Mouse (Mus musculus): ENCODE results near the gene Fam92b.

Fam92b gene

GRCm38 (mm10) chr8:120152636-120153035, 24.6 kb downstream of the Fam92b start:
- DNase-seq (ENCODE audit: low spot score): no peak

- DNase-seq (ENCODE audit: low spot score): no peak
These were observed 26.1 kb downstream of the Fam92b start for GRCm38 (mm10) chr8:120151151-120151550.

DNA sequence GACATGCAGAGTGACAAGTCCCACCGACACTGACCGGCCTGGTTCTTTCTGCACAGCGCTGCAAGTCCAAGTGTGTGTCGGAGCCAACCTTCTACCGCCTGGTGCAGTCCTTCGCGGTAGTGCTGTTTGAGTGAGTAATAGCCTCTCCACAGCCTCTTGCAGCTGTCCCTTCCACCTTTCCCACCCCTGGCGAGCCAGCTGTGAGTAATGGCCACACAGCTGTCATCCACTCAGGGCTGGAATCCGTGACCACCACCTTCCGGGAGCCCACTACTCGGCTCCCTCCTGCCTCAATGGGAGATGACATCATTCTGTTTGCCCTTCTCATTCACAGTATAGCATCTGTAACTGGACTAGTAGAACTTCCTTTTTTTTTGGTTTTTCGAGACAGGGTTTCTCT, 27.2 kb downstream of the Fam92b start:
- DNase-seq (ENCODE audit: low spot score): no peak

- DNase-seq (ENCODE audit: low spot score): no peak
These were observed 31.2 kb downstream of the Fam92b start for GRCm38 (mm10) chr8:120146051-120146450.

GRCm38 (mm10) chr8:120144652-120145301, 32.5 kb downstream of the Fam92b start:
- DNase-seq (ENCODE audit: low spot score): no peak

GRCm38 (mm10) chr8:120143911-120144651, 33.2 kb downstream of the Fam92b start:
- DNase-seq (ENCODE audit: low spot score): no peak

DNA sequence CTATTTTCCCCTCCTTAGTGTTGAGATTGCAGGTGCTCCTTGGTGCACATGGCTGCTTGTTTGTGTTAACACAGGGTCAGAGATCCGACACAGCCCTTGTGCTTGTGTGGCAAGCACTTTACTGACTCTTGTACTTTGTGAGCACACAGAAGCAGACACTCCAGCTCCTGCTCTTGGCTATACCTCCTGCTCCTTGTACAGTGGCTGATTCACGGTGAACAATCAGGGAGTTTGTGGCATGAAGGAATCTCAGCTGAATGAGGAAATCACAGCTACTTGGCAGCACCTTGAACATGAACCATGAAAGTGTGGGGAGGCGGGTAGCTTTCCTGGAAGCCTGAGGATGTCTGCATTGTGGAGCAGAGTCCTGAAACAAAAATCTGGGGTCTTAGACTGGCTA, 36.5 kb downstream of the Fam92b start:
- DNase-seq (ENCODE audit: low spot score): no peak

DNA sequence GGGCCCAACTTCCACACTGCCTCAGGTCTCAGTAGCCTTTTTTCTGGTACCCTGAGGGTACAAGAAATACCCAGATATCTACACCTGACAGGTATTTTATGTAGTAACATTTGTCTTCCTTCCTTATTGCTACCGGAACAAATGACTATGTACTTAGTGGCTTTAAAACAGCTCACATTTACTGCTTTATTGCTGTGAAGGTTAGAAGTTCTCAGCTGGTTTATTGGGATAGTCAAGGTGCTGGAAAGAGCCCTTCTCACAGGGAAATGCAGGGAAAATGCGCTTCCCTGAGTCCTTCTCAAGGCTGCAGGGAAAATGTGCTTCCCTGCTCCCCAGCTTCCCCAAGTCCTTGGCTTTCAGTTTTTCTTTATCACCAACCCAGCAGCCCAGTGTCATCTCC, 38.3 kb downstream of the Fam92b start:
- DNase-seq (ENCODE audit: low spot score): no peak

- no peak for DNase-seq (ENCODE audit: low spot score)
These were observed 40.6 kb downstream of the Fam92b start for GRCm38 (mm10) chr8:120136618-120137017.

DNA sequence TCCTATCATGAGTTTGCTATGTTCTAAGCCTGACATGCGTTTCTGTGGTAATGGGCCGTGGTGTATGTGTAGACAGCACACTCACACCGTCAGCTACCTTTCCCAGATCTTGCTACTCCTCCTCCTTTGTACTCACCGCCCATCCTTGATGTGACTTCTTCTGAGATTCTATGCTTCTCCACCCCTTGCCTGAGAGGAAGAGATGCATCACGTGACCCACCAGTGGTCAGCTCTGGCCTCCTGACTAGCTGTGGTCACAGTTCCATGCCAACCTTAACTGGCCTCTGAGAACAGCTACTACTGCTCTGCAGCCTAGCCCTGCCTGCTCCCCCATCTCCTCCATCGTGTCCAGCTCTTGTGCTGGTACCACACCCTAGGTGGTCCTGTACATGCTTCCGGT, 41.6 kb downstream of the Fam92b start:
- DNase-seq (ENCODE audit: low spot score): no peak

DNA sequence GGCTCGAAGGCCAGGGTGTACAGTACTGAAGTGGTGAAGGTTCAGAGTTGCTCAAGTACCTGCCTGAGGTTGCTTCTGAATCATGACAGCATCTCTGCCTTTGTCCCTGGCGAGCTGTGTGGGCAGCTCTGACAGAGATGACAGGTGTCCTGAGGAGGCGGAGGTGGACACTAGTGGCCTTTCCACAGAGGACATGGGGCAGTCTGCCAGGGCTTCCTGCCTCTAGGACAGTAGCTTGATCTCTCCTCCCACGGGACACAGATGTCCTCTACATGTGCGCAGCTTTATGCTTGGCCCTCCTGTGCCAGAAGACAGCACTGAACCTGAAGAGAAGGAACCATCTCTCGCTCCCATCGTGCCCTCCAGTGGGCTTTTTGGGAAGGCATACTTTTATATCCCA, 44.1 kb downstream of the Fam92b start:
- DNase-seq (ENCODE audit: low spot score): no peak

DNA sequence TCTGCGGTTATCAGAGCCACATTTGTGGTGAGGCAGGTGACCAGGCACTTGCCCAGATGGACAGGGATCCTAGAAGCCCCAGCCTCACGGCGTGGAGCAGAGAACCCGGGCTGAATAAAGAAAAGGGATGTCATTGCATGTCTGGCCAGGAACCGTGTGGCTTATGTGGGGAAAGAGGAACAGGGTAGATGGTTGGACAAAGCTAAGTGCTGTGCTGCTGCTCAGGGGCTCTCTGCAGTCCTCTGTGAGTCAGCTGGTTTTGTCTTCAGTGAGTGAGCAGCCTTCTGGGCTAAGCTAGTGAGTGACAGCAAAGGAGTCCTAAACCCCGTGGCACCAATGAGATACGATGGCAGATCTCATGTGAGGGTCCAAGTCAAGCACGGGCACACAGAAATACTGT, 46.1 kb downstream of the Fam92b start:
- DNase-seq (ENCODE audit: low spot score): no peak

GRCm38 (mm10) chr8:120129547-120129946, 47.7 kb downstream of the Fam92b start:
- DNase-seq (ENCODE audit: low spot score): no peak

DNA sequence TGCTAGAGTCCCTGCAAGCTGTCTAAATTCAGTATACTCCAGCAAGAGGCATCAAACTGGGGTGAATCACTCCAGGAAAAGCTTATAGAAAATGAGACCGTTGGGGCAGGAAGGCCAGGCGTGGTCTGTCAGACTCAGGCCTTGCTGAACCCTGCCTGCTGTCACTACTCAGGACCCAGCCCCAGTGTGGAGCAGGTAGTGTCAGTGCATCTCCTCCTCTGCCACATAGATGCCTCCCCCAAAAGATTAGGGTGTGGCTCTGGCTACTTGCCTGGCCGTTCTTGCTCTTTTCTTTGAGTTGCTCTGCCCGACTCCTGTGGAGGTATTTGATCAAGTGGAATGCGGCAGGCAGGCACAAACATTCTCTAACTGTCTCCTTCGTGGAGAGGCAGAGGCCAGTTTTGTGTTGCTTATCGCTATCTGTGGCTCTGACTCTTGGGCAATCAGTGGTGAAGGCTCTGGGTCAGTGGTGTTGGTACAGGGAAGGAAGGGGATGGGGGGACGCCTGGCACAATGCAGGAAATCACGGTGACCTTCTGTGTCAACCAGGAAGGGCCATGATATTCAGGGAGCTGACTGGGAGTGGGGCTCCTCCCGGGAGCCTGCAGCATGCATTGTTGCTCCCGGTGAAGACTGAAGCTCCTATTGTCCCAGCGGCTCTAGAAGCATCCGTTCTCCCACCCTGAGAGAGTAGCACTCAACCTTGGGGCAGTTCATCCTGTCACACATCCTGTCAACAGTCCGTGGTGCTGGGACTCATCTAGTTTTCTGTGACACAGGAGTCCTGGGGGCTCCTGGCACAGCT, 50.7 kb downstream of the Fam92b start:
- DNase-seq (ENCODE audit: low spot score): no peak

DNA sequence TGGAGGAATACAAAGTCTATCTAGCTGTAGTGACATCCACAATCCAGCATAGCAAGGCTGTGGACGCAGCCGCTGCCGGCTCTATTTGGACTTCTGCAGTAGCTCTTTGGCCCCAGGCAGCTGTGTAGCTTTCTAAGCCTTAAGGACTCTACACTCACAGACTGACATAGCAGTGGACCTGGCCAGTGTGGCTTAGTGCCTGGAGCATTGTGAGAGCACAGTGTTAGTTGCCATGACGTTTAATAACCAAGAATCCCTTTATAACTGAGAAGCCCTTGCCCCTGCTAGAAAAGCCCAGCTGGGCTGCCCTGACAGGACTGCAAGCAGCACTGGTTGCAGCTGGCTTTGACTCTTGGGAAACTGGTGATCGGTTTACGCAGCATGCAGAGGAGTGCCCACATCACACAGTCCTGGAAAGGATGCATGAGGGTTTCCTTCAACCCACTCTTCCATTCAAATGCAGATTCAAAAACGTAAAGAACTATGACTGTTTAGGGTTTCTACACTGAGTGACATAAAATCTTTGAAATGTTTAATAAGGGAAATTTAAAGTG, 52.4 kb downstream of the Fam92b start:
- no peak for DNase-seq (ENCODE audit: low spot score)

GRCm38 (mm10) chr8:120124261-120124660, 53.0 kb downstream of the Fam92b start:
- no peak for DNase-seq (ENCODE audit: low spot score)

DNA sequence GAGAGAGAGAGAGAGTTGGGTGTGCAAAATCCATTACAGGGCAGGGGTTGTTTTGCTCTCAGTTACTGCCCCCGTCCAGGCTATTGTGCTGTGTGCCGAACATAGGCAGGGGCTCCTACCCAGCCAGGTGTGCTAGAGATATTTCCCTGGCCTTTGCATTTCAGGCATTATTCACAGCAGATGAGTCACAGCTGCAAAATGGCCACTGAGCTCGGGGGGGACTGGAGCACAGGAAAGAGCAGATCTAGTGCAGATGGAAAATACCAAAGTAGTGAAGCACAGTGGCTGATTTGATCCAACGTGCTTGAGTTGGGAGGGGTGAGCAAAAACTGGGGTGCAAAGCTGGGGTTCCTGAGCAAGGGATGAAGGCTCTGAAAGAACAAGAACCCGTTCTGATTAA, 56.3 kb downstream of the Fam92b start:
- no peak for DNase-seq (ENCODE audit: low spot score)

GRCm38 (mm10) chr8:120119931-120120330, 57.3 kb downstream of the Fam92b start:
- no peak for DNase-seq (ENCODE audit: low spot score)

DNA sequence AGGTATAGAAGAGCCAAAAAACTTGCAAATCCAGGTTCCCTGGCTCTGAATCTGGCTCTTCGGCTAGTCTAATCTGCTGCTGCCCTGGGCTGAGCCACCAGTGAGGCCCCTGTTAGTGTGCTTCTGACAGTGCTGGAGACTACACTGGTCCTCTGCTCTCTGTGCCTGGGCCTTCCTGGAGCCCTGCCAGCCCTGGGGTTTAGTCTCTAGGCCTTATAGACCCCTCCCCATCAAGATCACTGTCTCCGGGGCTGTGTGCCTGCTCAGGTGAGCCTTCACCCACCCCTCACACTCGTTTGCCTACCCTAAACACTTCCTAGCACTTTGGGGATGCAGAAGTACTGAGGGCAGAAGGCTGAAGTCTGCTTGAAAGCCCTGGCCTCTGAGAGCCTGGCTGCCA, 57.8 kb downstream of the Fam92b start:
- no peak for DNase-seq (ENCODE audit: low spot score)

- DNase-seq (ENCODE audit: low spot score): no peak
These were observed 58.4 kb downstream of the Fam92b start for GRCm38 (mm10) chr8:120118847-120119246.

DNA sequence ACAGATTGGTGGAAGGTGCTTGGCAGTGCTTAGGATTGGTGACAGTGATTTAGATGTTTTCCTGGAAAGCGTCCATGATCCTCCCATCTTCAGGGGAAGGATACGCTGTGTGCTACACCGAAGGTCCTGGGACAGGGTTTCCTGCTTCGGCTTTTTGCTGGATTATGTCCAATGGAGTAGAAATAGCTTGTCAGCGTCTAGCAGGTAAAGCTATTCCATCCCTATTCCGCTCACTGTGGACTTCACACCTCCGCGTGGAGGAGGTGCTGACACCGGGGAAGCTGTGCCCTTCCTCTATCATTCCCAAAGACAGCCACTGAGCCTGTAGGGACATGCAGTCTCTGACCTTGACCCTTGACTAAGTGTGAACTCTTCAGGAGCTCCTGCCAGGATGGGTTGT, 59.1 kb downstream of the Fam92b start:
- no peak for DNase-seq (ENCODE audit: low spot score)

- DNase-seq (ENCODE audit: low spot score): no peak
These were observed 60.7 kb downstream of the Fam92b start for GRCm38 (mm10) chr8:120116600-120116999.
